Mouse (Mus musculus) liver, embryonic 14.5 days (tissue): ENCODE measurements at regions not wholly inside any gene's neighbourhood (a gene's known extent, or its start where the extent isn't known, plus 50 kb on each side); places are given as distances from the start of the nearest gene placed in this dataset.

Experiments used
- CTCF ChIP-seq: IDR thresholded peaks from 2 replicates; pipeline ENCODE4 v1.5.1; 2016; ENCODE audit warnings: antibody characterized with exemption, low read depth, control low read depth
- EP300 ChIP-seq: IDR thresholded peaks from 2 replicates; pipeline ENCODE4 v1.6.1; 2016; ENCODE audit warnings: antibody characterized with exemption, low read depth

- TF ChIP-seq CTCF, result no peak
- no peak for TF ChIP-seq EP300
These were observed 123.7 kb downstream of the Dhx35 start for GRCm38 (mm10) chr2:158918312-158918711.
